Mouse (Mus musculus): ENCODE results near the gene Gpnmb.
A peak's percentile ranks its signal among the peaks of the same experiment; 100 is the strongest.

Gpnmb gene

GRCm38 (mm10) chr6:49009161-49009555 lies 27.2 kb upstream of the Gpnmb start:
- TF ChIP-seq NANOG (IDR thresholded peaks at IDR 0.05; ENCODE audit: borderline replicate concordance, low read length) (no peak), POU5F1 (IDR thresholded peaks at IDR 0.05; ENCODE audit: borderline replicate concordance, low read length) (no peak), CTCF (conservative IDR thresholded peaks at IDR 0.05; ENCODE audit: low read length) (no peak)

GRCm38 (mm10) chr6:49009665-49010064 lies 26.7 kb upstream of the Gpnmb start:
- Histone ChIP-seq H3K4me3 (replicated peaks; ENCODE audit: low read length) (no peak overlapping the region; the same call in 1 of the 2 replicates), H3K4me1 (replicated peaks; ENCODE audit: low read depth, low read length) (peaks cover 16% of the 10 kb centered on the region), H3K36me3 (ENCODE audit: insufficient read depth, low read length) (no peaks in the 10 kb centered on the region), H3K9me3 (ENCODE audit: low read length) (no peaks in the 10 kb centered on the region), H3K27me3 (ENCODE audit: insufficient read depth, low read length) (peaks cover 15% of the 10 kb centered on the region)
- peak; percentile 74 for TF ChIP-seq CTCF (conservative IDR thresholded peaks at IDR 0.05; ENCODE audit: low read length)
- no peak for TF ChIP-seq NANOG (IDR thresholded peaks at IDR 0.05; ENCODE audit: borderline replicate concordance, low read length)
- TF ChIP-seq POU5F1 (IDR thresholded peaks at IDR 0.05; ENCODE audit: borderline replicate concordance, low read length): no peak

More at GRCm38 (mm10) chr6:49009161-49009555, 27.2 kb upstream of the Gpnmb start:
- Histone ChIP-seq H3K27me3 (ENCODE audit: insufficient read depth, low read length) (peaks cover 15% of the 10 kb centered on the region), H3K36me3 (ENCODE audit: insufficient read depth, low read length) (no peaks in the 10 kb centered on the region), H3K4me3 (replicated peaks; ENCODE audit: low read length) (peak overlapping the region; percentile 67), H3K4me1 (replicated peaks; ENCODE audit: low read depth, low read length) (peaks cover 16% of the 10 kb centered on the region), H3K9me3 (ENCODE audit: low read length) (no peaks in the 10 kb centered on the region)

GRCm38 (mm10) chr6:49011191-49011590 lies 25.2 kb upstream of the Gpnmb start:
- Histone ChIP-seq H3K9me3 (ENCODE audit: low read length) (no peaks in the 10 kb centered on the region), H3K27me3 (ENCODE audit: insufficient read depth, low read length) (peaks cover 15% of the 10 kb centered on the region), H3K4me3 (replicated peaks; ENCODE audit: low read length) (no peak overlapping the region), H3K4me1 (replicated peaks; ENCODE audit: low read depth, low read length) (peaks cover 16% of the 10 kb centered on the region), H3K36me3 (ENCODE audit: insufficient read depth, low read length) (no peaks in the 10 kb centered on the region)
- no peak for TF ChIP-seq NANOG (IDR thresholded peaks at IDR 0.05; ENCODE audit: borderline replicate concordance, low read length)
- no peak for TF ChIP-seq POU5F1 (IDR thresholded peaks at IDR 0.05; ENCODE audit: borderline replicate concordance, low read length)
- TF ChIP-seq CTCF (conservative IDR thresholded peaks at IDR 0.05; ENCODE audit: low read length): no peak

- Histone ChIP-seq H3K9me3 (ENCODE audit: low read length) (no peaks in the 10 kb centered on the region), H3K36me3 (ENCODE audit: insufficient read depth, low read length) (no peaks in the 10 kb centered on the region), H3K4me1 (replicated peaks; ENCODE audit: low read depth, low read length) (peaks cover 15% of the 10 kb centered on the region), H3K27me3 (ENCODE audit: insufficient read depth, low read length) (peaks cover 20% of the 10 kb centered on the region), H3K4me3 (replicated peaks; ENCODE audit: low read length) (no peak overlapping the region)
- no peak for TF ChIP-seq CTCF (conservative IDR thresholded peaks at IDR 0.05; ENCODE audit: low read length)
- no peak for TF ChIP-seq POU5F1 (IDR thresholded peaks at IDR 0.05; ENCODE audit: borderline replicate concordance, low read length)
- TF ChIP-seq NANOG (IDR thresholded peaks at IDR 0.05; ENCODE audit: borderline replicate concordance, low read length): no peak
Observed at GRCm38 (mm10) chr6:49013023-49013422, 23.3 kb upstream of the Gpnmb start.

GRCm38 (mm10) chr6:49013458-49013857 lies 22.9 kb upstream of the Gpnmb start:
- TF ChIP-seq POU5F1 (IDR thresholded peaks at IDR 0.05; ENCODE audit: borderline replicate concordance, low read length): no peak
- TF ChIP-seq NANOG (IDR thresholded peaks at IDR 0.05; ENCODE audit: borderline replicate concordance, low read length): no peak
- no peak for TF ChIP-seq CTCF (conservative IDR thresholded peaks at IDR 0.05; ENCODE audit: low read length)
- peaks cover 20% of the 10 kb centered on the region for H3K27me3 ChIP-seq (ENCODE audit: insufficient read depth, low read length)
- H3K36me3 ChIP-seq (ENCODE audit: insufficient read depth, low read length): no peaks in the 10 kb centered on the region
- no peak overlapping the region for H3K4me3 ChIP-seq (replicated peaks; ENCODE audit: low read length)
- H3K9me3 ChIP-seq (ENCODE audit: low read length): no peaks in the 10 kb centered on the region
- H3K4me1 ChIP-seq (replicated peaks; ENCODE audit: low read depth, low read length): peaks cover 11% of the 10 kb centered on the region

- Histone ChIP-seq H3K4me3 (replicated peaks; ENCODE audit: low read length) (no peak overlapping the region), H3K4me1 (replicated peaks; ENCODE audit: low read depth, low read length) (peaks cover 31% of the 10 kb centered on the region), H3K36me3 (ENCODE audit: insufficient read depth, low read length) (no peaks in the 10 kb centered on the region), H3K9me3 (ENCODE audit: low read length) (0 out of 2 replicates have a peak, but pooled peaks cover 6% of the 10 kb centered on the region), H3K27me3 (ENCODE audit: insufficient read depth, low read length) (peaks cover 12% of the 10 kb centered on the region)
- TF ChIP-seq CTCF (conservative IDR thresholded peaks at IDR 0.05; ENCODE audit: low read length): no peak
- no peak for TF ChIP-seq NANOG (IDR thresholded peaks at IDR 0.05; ENCODE audit: borderline replicate concordance, low read length)
- TF ChIP-seq POU5F1 (IDR thresholded peaks at IDR 0.05; ENCODE audit: borderline replicate concordance, low read length): no peak
Observed at GRCm38 (mm10) chr6:49017150-49017549, 19.2 kb upstream of the Gpnmb start.

GRCm38 (mm10) chr6:49019341-49019740 lies 17.0 kb upstream of the Gpnmb start:
- TF ChIP-seq NANOG (IDR thresholded peaks at IDR 0.05; ENCODE audit: borderline replicate concordance, low read length) (peak; percentile 95), CTCF (conservative IDR thresholded peaks at IDR 0.05; ENCODE audit: low read length) (no peak)
- Histone ChIP-seq H3K36me3 (ENCODE audit: insufficient read depth, low read length) (no peaks in the 10 kb centered on the region), H3K9me3 (ENCODE audit: low read length) (peaks cover 15% of the 10 kb centered on the region; the same call in 1 of the 2 replicates), H3K4me1 (replicated peaks; ENCODE audit: low read depth, low read length) (peaks cover 53% of the 10 kb centered on the region), H3K4me3 (replicated peaks; ENCODE audit: low read length) (no peak overlapping the region), H3K27me3 (ENCODE audit: insufficient read depth, low read length) (peaks cover 4% of the 10 kb centered on the region)

GRCm38 (mm10) chr6:49021141-49022012 lies 15.0 kb upstream of the Gpnmb start:
- Histone ChIP-seq H3K4me3 (replicated peaks; ENCODE audit: low read length) (no peak overlapping the region), H3K9me3 (ENCODE audit: low read length) (peaks cover 15% of the 10 kb centered on the region; the same call in 1 of the 2 replicates), H3K4me1 (replicated peaks; ENCODE audit: low read depth, low read length) (peaks cover 64% of the 10 kb centered on the region), H3K27me3 (ENCODE audit: insufficient read depth, low read length) (peaks cover 4% of the 10 kb centered on the region), H3K36me3 (ENCODE audit: insufficient read depth, low read length) (no peaks in the 10 kb centered on the region)
- TF ChIP-seq NANOG (IDR thresholded peaks at IDR 0.05; ENCODE audit: borderline replicate concordance, low read length) (no peak), POU5F1 (IDR thresholded peaks at IDR 0.05; ENCODE audit: borderline replicate concordance, low read length) (no peak), CTCF (conservative IDR thresholded peaks at IDR 0.05; ENCODE audit: low read length) (no peak)
